Mouse (Mus musculus) adrenal gland, adult 10 weeks (tissue): ENCODE results near the gene Hdac10. TPM values are rescaled to one million over a fixed set of nuclear protein-coding genes. Genes with fewer than 3 reads are reported as not detected.

ENCODE experiments used
- polyA plus RNA-seq: library from polyadenylated mRNA; stranded (reverse); fragments of 350-450 nt; fragmentation: Illumina TruSeq; extraction: RNeasy Lipid Tissue Mini Kit (QIAGEN cat#74804); gene quantifications from one replicate; pipeline ENCODE4 v1.2.3, GENCODE M21; 2014; ENCODE audit warnings: low read depth, low replicate concordance

Hdac10 gene
- not detected for polyA plus RNA-seq

GRCm38 (mm10) chr15:89128382-89129350 is at the start of gene Hdac10:
Gene Hdac10 (minus strand): TSS chr15:89128700.

GRCm38 (mm10) chr15:89149271-89150040 is 21.0 kb upstream of the Hdac10 start, which contains the start of gene Mapk11:
Gene Mapk11 (minus strand): TSS chr15:89149628.

GRCm38 (mm10) chr15:89140659-89141252 is 12.3 kb upstream of the Hdac10 start, which contains the start of gene Mapk12:
Gene Mapk12 (minus strand): TSS chr15:89140703.

GRCm38 (mm10) chr15:89122649-89123366 is 5.7 kb downstream of the Hdac10 start, which contains the start of gene Tubgcp6:
Gene Tubgcp6 (minus strand): TSS chr15:89123112.

GRCm38 (mm10) chr15:89088607-89089247 is 39.8 kb downstream of the Hdac10 start, which contains the start of gene Selenoo:
Gene Selenoo (plus strand): TSS chr15:89089084.

GRCm38 (mm10) chr15:89074613-89075477 is 53.7 kb downstream of the Hdac10 start, which contains the start of gene Trabd:
Gene Trabd (plus strand): TSS chr15:89075124.

Other genes with a start within 250 kb of the Hdac10 start
- gene Ttll8, start 174.3 kb downstream of the Hdac10 start, polyA plus RNA-seq: not detected
- gene Mlc1, start 149.7 kb downstream of the Hdac10 start, polyA plus RNA-seq: not detected
- gene Mov10l1, start 145.8 kb downstream of the Hdac10 start, polyA plus RNA-seq: not detected
- gene Panx2, start 69.0 kb downstream of the Hdac10 start, polyA plus RNA-seq: not detected
- gene Trabd, start 53.6 kb downstream of the Hdac10 start, polyA plus RNA-seq: 3.2 TPM
- gene Selenoo, start 39.6 kb downstream of the Hdac10 start, polyA plus RNA-seq: 5.4 TPM
- gene Tubgcp6, start 5.6 kb downstream of the Hdac10 start, polyA plus RNA-seq: 1.6 TPM
- gene Mapk12, start 12.0 kb upstream of the Hdac10 start, polyA plus RNA-seq: 1.4 TPM
- gene Mapk11, start 20.9 kb upstream of the Hdac10 start, polyA plus RNA-seq: 0.47 TPM
- gene Plxnb2, start 52.1 kb upstream of the Hdac10 start, polyA plus RNA-seq: 4.9 TPM
- 0.29 TPM for gene Dennd6b, start 67.8 kb upstream of the Hdac10 start, polyA plus RNA-seq
- 12.2 TPM for gene Ppp6r2, start 82.9 kb upstream of the Hdac10 start, polyA plus RNA-seq
- gene Sbf1, start 186.6 kb upstream of the Hdac10 start, polyA plus RNA-seq: 3.1 TPM
- not detected for gene Adm2, start 194.0 kb upstream of the Hdac10 start, polyA plus RNA-seq
- not detected for gene Miox, start 205.7 kb upstream of the Hdac10 start, polyA plus RNA-seq
- 3.0 TPM for gene Lmf2, start 227.0 kb upstream of the Hdac10 start, polyA plus RNA-seq
- 12.4 TPM for gene Ncaph2, start 227.0 kb upstream of the Hdac10 start, polyA plus RNA-seq
- 0.52 TPM for gene Sco2, start 245.1 kb upstream of the Hdac10 start, polyA plus RNA-seq
- gene Tymp, start 248.3 kb upstream of the Hdac10 start, polyA plus RNA-seq: not detected